26 mouse cellular contexts compared by ENCODE assay signal in the genomic region with DNA sequence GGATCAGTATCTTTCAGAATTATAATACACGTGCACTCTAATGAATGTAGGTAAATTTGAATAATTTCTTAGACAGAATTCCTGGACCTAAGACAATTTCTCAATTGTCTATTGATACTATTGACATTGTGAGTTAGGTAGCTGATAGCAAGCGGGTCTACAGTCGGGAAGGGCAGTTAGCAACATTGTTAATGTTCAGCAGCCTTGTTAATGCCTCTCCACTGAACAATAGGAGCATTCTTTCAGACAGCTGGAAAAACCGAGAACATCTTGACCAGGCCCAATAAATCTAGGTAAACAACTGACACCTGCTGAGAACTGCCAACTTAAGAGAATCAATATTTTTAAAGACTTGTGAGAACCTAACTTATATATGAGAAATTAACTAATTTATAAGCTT.
"Had no signal": no experiment of that assay in that cellular context is flagged by ENCODE, and none has a peak within 500 bp of the region (broad histone marks: within the 10 kb centered on the region; RNA-seq: fewer than 3 reads in every experiment).

No protein-coding gene starts in this region.

- H3K27me3 ChIP-seq: heart, embryonic 13.5 days; heart, embryonic 15.5 days; hindbrain, embryonic 12.5 days; kidney, embryonic 15.5 days; limb, embryonic 13.5 days; limb, embryonic 15.5 days; liver, embryonic 13.5 days had no signal

- H3K36me3 ChIP-seq: heart, embryonic 13.5 days; heart, embryonic 15.5 days; hindbrain, embryonic 10.5 days; hindbrain, embryonic 12.5 days; kidney, embryonic 15.5 days; limb, embryonic 13.5 days; limb, embryonic 15.5 days; liver, embryonic 13.5 days had no signal

- ATAC-seq: forebrain, postnatal 0 days; hindbrain, embryonic 16.5 days; inflammation-experienced regulatory T-cells, adult 6 months had no signal

- DNase-seq: forebrain, postnatal 0 days; gastrocnemius, postnatal 14 days; gastrocnemius, postnatal 36 days; heart, adult 11 months; heart, adult 2 months; heart, postnatal 14 days; heart, postnatal 36 days; kidney, adult 11 months; kidney, adult 2 months; kidney, adult 9 months; kidney, postnatal 14 days; kidney, postnatal 36 days; liver, embryonic 13.5 days had no signal

- H3K4me2 ChIP-seq: heart, embryonic 11.5 days; heart, embryonic 13.5 days; heart, embryonic 15.5 days; hindbrain, embryonic 12.5 days; hindbrain, embryonic 14.5 days; kidney, embryonic 15.5 days; limb, embryonic 13.5 days; limb, embryonic 15.5 days; liver, embryonic 13.5 days had no signal

- H3K27ac ChIP-seq: heart, adult 2 months; heart, embryonic 13.5 days; heart, embryonic 15.5 days; hindbrain, embryonic 10.5 days; hindbrain, embryonic 12.5 days; hindbrain, embryonic 14.5 days; kidney, embryonic 15.5 days; kidney, postnatal 0 days; left cerebral cortex, adult 2 months; limb, embryonic 13.5 days; limb, embryonic 15.5 days; liver, embryonic 13.5 days had no signal

- H3K4me3 ChIP-seq: heart, adult 2 months; heart, embryonic 13.5 days; heart, embryonic 15.5 days; hindbrain, embryonic 10.5 days; hindbrain, embryonic 12.5 days; kidney, embryonic 15.5 days; left cerebral cortex, adult 2 months; limb, embryonic 13.5 days; limb, embryonic 15.5 days; liver, embryonic 13.5 days had no signal

- H3K4me1 ChIP-seq: heart, embryonic 13.5 days; heart, embryonic 15.5 days; hindbrain, embryonic 10.5 days; hindbrain, embryonic 12.5 days; kidney, embryonic 15.5 days; limb, embryonic 13.5 days; limb, embryonic 15.5 days; liver, embryonic 13.5 days had no signal

- H3K9me3 ChIP-seq: heart, embryonic 13.5 days; heart, embryonic 15.5 days; hindbrain, embryonic 10.5 days; hindbrain, embryonic 12.5 days; kidney, embryonic 15.5 days; limb, embryonic 13.5 days; limb, embryonic 15.5 days; liver, embryonic 13.5 days had no signal

- H3K9ac ChIP-seq: forebrain, postnatal 0 days; heart, embryonic 13.5 days; heart, embryonic 15.5 days; hindbrain, embryonic 12.5 days; hindbrain, embryonic 14.5 days; kidney, embryonic 15.5 days; limb, embryonic 13.5 days; limb, embryonic 15.5 days; liver, embryonic 13.5 days had no signal
